Mouse (Mus musculus) liver, adult 2 months (tissue): Measurements from ENCODE around the gene Fam187a. TPM values are rescaled to one million over a fixed set of nuclear protein-coding genes. Genes with fewer than 3 reads are reported as not detected.

Experiments used
- DNase-seq: peaks from one replicate; pipeline ENCODE4 v3.0.0-alpha.2; 2011; ENCODE audit warnings: low read depth, low spot score; ENCODE audit errors: extremely low read depth
- H3K27ac ChIP-seq: fragments of 200-500 bp; replicated peaks from 2 replicates; pipeline ENCODE4 v1.5.1; 2012; ENCODE audit warnings: low read depth, mild to moderate bottlenecking, control low read depth, inconsistent platforms, low read length; ENCODE audit not compliant: insufficient read depth
- H3K27me3 ChIP-seq: fragments of 200-500 bp; 2 replicates; pipeline ENCODE4 v1.6.1; 2012; ENCODE audit warnings: mild to moderate bottlenecking, moderate library complexity, low read length, inconsistent platforms; ENCODE audit not compliant: control insufficient read depth, insufficient read depth
- H3K36me3 ChIP-seq: fragments of 200-500 bp; 2 replicates; pipeline ENCODE4 v1.6.1; 2012; ENCODE audit warnings: low read length, inconsistent platforms; ENCODE audit not compliant: control insufficient read depth, insufficient read depth
- H3K4me1 ChIP-seq: fragments of 200-500 bp; 2 replicates; pipeline ENCODE4 v1.6.1; 2011; ENCODE audit warnings: low read length; ENCODE audit not compliant: control insufficient read depth, insufficient read depth
- H3K4me3 ChIP-seq: fragments of 200-500 bp; 2 replicates; pipeline ENCODE4 v1.5.1; 2011; ENCODE audit warnings: low read depth, mild to moderate bottlenecking, control low read depth, low read length, moderate library complexity; ENCODE audit not compliant: insufficient read depth
- H3K79me2 ChIP-seq: fragments of 200-500 bp; 2 replicates; pipeline ENCODE4 v1.6.1; 2012; ENCODE audit warnings: inconsistent platforms, mild to moderate bottlenecking, low read length, moderate library complexity; ENCODE audit not compliant: control insufficient read depth, insufficient read depth
- H3K9ac ChIP-seq: fragments of 200-500 bp; 2 replicates; pipeline ENCODE4 v1.6.1; 2012; ENCODE audit warnings: low read depth, mild to moderate bottlenecking, control low read depth, inconsistent platforms, low read length
- CTCF ChIP-seq: fragments of 200-500 bp; IDR thresholded peaks from 2 replicates; pipeline ENCODE4 v1.5.1; 2011; ENCODE audit warnings: low read depth, low read length, control low read depth
- POLR2A ChIP-seq: fragments of 200-500 bp; IDR thresholded peaks from 2 replicates; pipeline ENCODE4 v1.6.1; 2011; ENCODE audit warnings: low read length, control low read depth; ENCODE audit not compliant: insufficient read depth; ENCODE audit errors: extremely low read depth
- WGBS: fragments of 180-500 bp; shearing (Covaris S2); methylation state at CpG from one replicate; pipeline ENCODE4 v1.1.7; 2018; 5-methylcytosine and 5-hydroxymethylcytosine counted together
- polyA plus RNA-seq: library from polyadenylated mRNA; depleted of rRNA; stranded (reverse); fragments of >200 nt; gene quantifications from 2 replicates; pipeline ENCODE4 v1.2.3, GENCODE M21; 2012
- total RNA-seq: library from RNA; depleted of rRNA; stranded (reverse); fragments of >200 nt; gene quantifications from 2 replicates; pipeline ENCODE4 v1.2.3, GENCODE M21; 2014

The Fam187a gene
- total and polyA plus RNA-seq, 2 experiments: not detected

- no peak for DNase-seq
- no peaks in the 10 kb centered on the region for H3K4me1 ChIP-seq
- no peak overlapping the region for H3K27ac ChIP-seq
- H3K4me3 ChIP-seq: no peak overlapping the region
- no peaks in the 10 kb centered on the region for H3K27me3 ChIP-seq
- WGBS: 91% methylated on average over 10 of the region's 10 CpGs
- no peak overlapping the region for H3K9ac ChIP-seq
- no peaks in the 10 kb centered on the region for H3K79me2 ChIP-seq
- H3K36me3 ChIP-seq: peaks cover 51% of the 10 kb centered on the region
- TF ChIP-seq POLR2A (no peak), CTCF (no peak)
Observed at GRCm38 (mm10) chr11:102845926-102846325, 39.0 kb upstream of the Fam187a start.

GRCm38 (mm10) chr11:102851883-102852282 is 33.1 kb upstream of the Fam187a start:
- Histone ChIP-seq H3K4me3 (no peak overlapping the region), H3K4me1 (no peaks in the 10 kb centered on the region), H3K36me3 (peaks cover 36% of the 10 kb centered on the region), H3K9ac (no peak overlapping the region), H3K27ac (no peak overlapping the region), H3K27me3 (no peaks in the 10 kb centered on the region), H3K79me2 (no peaks in the 10 kb centered on the region)
- TF ChIP-seq POLR2A: no peak
- peak; percentile 84 for TF ChIP-seq CTCF
- peak; percentile 25 for DNase-seq
- 74% methylated on average over 5 of the region's 5 CpGs for WGBS

DNA sequence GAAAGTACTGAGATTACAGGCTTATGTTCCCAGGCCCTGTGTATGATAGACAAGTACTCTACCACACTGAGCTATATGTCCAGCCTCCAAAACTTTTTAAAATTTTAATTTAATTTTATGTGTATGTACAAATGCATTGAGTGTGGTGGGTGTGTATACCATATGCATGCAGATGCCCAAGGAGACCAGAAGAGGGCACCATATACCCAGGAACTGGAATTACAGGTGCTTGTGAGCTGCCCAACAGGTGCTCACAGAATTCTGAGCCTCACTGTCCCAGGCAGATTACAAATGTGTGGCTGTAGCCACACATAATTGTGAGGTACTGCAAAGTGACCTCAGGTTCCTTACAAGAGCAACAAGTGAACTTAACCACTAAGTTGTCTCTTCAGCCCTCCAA is 31.2 kb upstream of the Fam187a start:
- no peak for DNase-seq
- H3K27me3 ChIP-seq: no peaks in the 10 kb centered on the region
- peaks cover 33% of the 10 kb centered on the region; the same call in 1 of the 2 replicates for H3K36me3 ChIP-seq
- no peak overlapping the region for H3K27ac ChIP-seq
- no peaks in the 10 kb centered on the region for H3K4me1 ChIP-seq
- TF ChIP-seq CTCF (peak; percentile 14; the same call in 1 of the 2 replicates), POLR2A (no peak)
- no peaks in the 10 kb centered on the region for H3K79me2 ChIP-seq
- no peak overlapping the region for H3K4me3 ChIP-seq
- H3K9ac ChIP-seq: no peak overlapping the region

GRCm38 (mm10) chr11:102855941-102856340 is 29.0 kb upstream of the Fam187a start:
- Histone ChIP-seq H3K36me3 (peaks cover 27% of the 10 kb centered on the region; the same call in 1 of the 2 replicates), H3K79me2 (no peaks in the 10 kb centered on the region), H3K4me1 (no peaks in the 10 kb centered on the region), H3K27me3 (no peaks in the 10 kb centered on the region), H3K9ac (no peak overlapping the region), H3K27ac (no peak overlapping the region), H3K4me3 (no peak overlapping the region)
- 92% methylated on average over 6 of the region's 6 CpGs for WGBS
- no peak for DNase-seq
- TF ChIP-seq CTCF (no peak), POLR2A (no peak)

GRCm38 (mm10) chr11:102858951-102859350 is 26.0 kb upstream of the Fam187a start:
- H3K4me1 ChIP-seq: no peaks in the 10 kb centered on the region
- no peaks in the 10 kb centered on the region for H3K27me3 ChIP-seq
- TF ChIP-seq POLR2A (no peak), CTCF (no peak)
- no peak overlapping the region for H3K27ac ChIP-seq
- H3K36me3 ChIP-seq: peaks cover 33% of the 10 kb centered on the region
- no peak overlapping the region for H3K9ac ChIP-seq
- DNase-seq: peak; percentile 6
- no peak overlapping the region for H3K4me3 ChIP-seq
- WGBS: 95% methylated on average over 11 of the region's 11 CpGs
- H3K79me2 ChIP-seq: no peaks in the 10 kb centered on the region

DNA sequence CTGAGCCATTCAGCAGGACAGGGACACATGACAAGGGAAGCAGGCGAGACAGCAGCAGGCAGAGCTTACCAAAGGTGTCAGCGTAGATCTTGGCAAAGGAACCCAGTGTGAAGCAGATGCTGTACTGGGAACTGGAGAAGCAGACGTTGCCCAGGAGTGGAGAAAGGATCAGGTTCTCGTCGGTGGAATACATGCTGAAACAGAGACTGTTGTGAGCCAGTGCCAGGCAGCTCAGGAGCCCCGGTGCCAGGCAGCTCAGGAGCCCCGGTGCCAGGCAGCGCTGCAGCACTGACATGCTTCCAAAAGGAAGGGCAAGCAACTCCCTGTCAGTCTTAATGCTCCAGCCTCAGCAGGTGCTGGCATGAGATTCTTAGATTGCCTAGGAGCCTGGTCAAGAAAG is 25.0 kb upstream of the Fam187a start:
- no peak for DNase-seq
- TF ChIP-seq CTCF: no peak
- no peak for TF ChIP-seq POLR2A
- no peak overlapping the region for H3K27ac ChIP-seq
- no peak overlapping the region for H3K4me3 ChIP-seq
- no peaks in the 10 kb centered on the region for H3K4me1 ChIP-seq
- H3K36me3 ChIP-seq: peaks cover 28% of the 10 kb centered on the region
- H3K9ac ChIP-seq: no peak overlapping the region
- WGBS: 95% methylated on average over 8 of the region's 8 CpGs
- no peaks in the 10 kb centered on the region for H3K79me2 ChIP-seq
- no peaks in the 10 kb centered on the region for H3K27me3 ChIP-seq
